Mouse (Mus musculus) lung, adult 2 months (tissue): ENCODE results near the gene Rap1a.

Source experiments
- CTCF ChIP-seq: fragments of 200-500 bp; IDR thresholded peaks from 2 replicates; pipeline ENCODE4 v1.5.1; 2011; ENCODE audit warnings: mild to moderate bottlenecking, low read length, control low read depth; ENCODE audit not compliant: insufficient read depth
- POLR2A ChIP-seq: fragments of 200-500 bp; IDR thresholded peaks from 2 replicates; pipeline ENCODE4 v1.6.1; 2011; ENCODE audit warnings: low read depth, mild to moderate bottlenecking, control low read depth, low read length, borderline replicate concordance; ENCODE audit errors: extremely low read depth

DNA sequence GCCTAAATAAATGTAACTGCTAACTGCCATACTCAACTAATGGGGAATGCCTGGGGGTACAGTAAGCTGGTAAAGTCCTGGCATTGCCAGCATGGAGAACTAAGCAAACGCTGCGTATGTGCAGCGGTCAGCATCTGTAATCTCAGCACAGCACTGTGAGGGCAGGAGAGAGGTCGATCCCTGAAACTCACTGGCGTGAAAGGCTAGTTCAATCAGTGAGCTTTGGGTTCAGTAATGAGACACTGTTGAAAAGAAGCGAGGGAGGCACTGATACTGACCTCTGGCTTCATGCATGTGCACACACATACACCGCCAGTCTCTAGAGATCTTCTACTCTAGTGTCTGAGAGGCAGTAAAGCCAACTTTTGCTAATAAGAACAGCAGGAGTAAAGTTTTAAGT, 18.7 kb downstream of the Rap1a start:
- TF ChIP-seq POLR2A, result no peak
- TF ChIP-seq CTCF, result no peak
